Mouse (Mus musculus): ENCODE results near the gene Fitm2.
"Not testable (repeated sequence)": the region's sequence is repeated elsewhere in the genome, so short reads cannot be mapped to it uniquely, and the experiment has no call there.

Fitm2 gene

DNA sequence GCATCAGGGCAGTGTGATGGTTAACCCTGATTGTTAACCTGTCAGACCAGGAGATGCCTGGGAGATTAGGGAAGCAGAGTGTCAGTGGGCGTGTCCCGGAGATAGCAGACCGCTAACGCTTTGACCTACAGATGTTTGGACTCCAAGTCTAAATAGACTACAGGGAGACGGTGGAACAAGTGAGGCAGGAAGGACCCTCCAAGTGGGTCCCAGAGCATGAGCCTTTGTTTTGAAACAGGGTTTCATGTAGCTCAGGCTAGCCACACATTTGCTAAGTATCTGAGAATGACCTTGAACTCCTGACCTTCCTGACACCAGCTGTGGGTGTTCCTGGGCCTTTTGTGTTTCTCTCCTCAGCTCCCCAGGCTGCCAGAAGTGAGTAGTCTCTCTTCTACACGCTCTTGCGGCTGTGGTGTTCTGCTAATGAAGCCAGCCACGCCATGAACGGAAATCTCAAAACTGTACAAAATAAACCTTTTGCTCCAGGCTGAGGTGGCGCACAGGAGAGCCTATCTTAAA, 9.1 kb downstream of the Fitm2 start:
- no peak for DNase-seq (ENCODE audit: low spot score in 2 of 2)

- no peak for DNase-seq (ENCODE audit: low spot score in 2 of 2)
Measured at GRCm38 (mm10) chr2:163462801-163463200, 9.6 kb downstream of the Fitm2 start.

DNA sequence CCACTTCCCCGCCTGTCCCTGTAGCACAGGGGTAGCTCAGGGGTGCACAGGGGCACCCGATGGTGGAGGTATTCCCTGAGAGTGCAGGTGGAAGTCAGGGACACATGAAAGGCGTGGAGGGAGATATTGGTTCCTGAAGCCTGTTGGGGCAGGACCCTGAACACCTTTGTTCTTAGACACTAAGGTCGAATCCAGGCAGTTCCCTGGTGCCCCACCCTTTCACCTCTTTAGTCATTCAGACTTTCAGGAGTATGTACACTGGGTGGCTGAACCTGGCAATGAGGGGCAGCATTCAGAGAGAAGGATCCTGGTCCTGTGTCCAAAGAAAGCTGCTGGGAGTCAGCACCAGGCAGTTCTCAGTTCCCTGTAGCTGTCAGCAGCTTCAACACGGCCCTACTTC, 10.0 kb downstream of the Fitm2 start:
- DNase-seq (ENCODE audit: low spot score in 2 of 2) = no peak

DNA sequence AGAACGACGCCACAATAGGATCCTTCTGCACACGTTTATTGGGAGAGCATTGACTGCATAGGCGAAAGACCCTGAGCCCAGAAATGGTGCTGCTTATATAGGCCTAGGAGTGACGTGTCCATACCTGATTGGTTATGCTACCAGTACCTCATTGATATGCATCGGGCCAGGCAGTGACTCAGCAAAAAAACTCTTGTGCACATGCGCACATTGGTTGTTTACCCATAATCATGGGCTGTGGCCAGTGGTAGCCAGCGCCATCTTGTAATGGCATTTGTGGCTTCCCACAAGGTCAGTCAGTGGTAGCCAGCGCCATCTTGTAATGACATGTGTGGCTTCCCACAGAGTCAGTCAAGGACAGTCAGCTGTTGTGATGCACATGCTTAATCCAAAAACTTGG, 11.1 kb downstream of the Fitm2 start:
- not testable (repeated sequence) for DNase-seq (ENCODE audit: low spot score in 2 of 2)

DNA sequence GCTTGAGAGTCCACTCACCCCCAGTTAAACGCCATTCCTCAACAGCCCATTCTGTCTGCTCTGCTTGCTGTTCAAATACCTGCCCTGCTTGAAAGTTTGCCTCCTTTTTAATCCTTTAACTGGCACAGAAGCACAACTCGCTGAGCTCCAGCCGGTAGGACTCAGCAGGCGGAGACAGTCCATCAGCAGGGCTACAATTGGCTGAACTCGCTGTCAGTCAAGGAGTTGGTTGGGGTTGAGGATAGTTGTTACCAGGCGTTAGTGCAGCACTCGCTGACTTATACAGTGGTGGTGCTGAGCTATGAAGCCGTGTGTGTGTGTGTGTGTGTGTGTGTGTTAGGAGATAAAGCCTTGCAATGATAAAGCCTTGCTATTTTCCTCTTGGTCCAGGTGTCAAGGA, 11.8 kb downstream of the Fitm2 start:
- no peak for DNase-seq (ENCODE audit: low spot score in 2 of 2)

- no peak for DNase-seq (ENCODE audit: low spot score in 2 of 2)
Measured at GRCm38 (mm10) chr2:163459380-163459779, 13.0 kb downstream of the Fitm2 start.

- DNase-seq (ENCODE audit: low spot score in 2 of 2) = no peak
Measured at GRCm38 (mm10) chr2:163458539-163459265, 13.7 kb downstream of the Fitm2 start.

DNA sequence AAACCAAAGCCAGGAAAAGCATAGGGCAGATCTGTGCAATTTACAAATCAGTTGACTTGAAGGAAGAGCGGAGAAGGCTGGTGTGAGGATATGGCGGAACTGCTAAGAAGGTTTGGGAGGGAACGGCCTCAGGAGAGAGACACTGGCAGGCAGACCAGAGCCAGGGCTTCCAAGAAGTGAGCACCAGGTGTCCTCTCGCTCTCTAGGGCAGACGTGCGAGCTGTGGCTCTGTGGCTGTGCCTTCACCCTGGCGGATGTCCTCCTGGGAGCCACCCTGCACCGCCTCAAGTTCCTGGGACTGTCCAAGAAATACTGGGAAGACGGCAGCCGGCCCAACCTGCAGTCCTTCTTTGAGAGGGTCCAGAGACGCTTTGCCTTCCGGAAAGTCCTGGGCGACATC, 19.1 kb downstream of the Fitm2 start:
- no peak for DNase-seq (ENCODE audit: low spot score in 2 of 2)

GRCm38 (mm10) chr2:163452738-163453137, 19.7 kb downstream of the Fitm2 start:
- no peak for DNase-seq (ENCODE audit: low spot score in 2 of 2)

DNA sequence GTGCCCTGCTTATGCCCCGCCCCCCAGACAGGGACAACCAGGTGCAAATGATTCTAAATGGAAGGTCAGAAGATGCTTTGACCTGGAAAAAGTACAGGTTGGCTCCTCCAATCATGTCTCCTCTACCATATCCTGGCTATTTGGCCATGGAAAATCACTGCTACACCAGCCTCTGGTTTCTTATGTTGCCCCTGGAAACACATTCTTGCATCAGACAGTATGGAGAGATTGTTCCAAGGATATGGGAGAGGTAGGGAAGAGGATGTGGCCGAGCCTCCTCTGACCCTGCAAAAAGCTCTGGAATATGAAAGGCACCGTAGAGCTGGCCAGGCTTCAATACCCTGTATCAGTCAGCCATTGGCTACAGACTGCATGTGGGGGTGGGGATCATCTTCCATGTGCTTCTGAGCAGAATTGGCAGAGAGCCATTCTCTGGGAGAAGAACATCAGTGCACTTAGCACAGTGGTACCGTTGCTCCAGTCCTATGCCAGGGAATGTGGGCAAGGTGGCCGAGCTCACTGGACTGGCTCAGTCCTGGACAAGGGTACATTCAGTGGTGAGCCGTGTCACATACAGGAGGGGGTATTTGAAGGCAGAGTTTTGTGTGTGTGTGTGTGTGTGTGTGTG, 21.6 kb downstream of the Fitm2 start:
- DNase-seq (ENCODE audit: low spot score in 2 of 2) = peak in 1 of 2 experiments; percentile 33

DNA sequence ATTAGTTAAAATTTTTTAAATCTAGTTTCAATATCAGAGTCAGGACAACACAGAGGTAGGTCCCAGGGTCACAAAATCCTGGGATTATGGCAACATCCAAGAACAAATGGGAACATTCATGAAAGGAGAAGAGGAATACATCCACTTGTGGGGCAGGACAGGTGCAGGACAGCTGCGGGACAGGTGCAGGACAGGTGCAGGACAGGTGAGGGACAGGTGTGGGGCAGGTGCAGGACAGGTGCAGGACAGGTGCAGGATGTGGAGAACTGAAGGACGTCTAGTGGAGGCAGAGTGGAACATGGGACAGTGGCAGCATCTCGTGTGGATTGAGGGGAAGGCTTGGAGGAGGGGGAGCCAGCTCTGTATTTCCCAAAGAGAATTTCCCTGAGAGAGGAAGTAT, 23.2 kb downstream of the Fitm2 start:
- no peak for DNase-seq (ENCODE audit: low spot score in 2 of 2)

DNA sequence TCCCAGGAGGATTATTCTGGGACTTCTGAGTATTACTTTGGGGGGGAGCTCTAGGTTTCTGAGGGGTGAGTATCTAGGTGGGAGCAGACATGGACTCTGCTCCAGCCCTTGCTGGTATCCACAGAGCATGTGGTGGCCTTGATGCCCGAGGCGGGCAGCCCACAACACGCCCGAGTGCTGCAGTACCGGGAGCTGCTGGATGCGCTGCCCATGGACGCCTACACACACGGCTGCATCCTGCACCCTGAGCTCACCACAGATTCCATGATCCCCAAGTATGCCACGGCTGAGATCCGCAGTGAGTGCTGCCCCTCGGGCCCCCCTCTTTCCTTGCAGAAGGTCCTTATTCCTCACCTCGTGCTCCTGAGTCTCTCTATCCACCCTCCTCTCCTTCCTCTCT, 25.1 kb downstream of the Fitm2 start:
- no peak for DNase-seq (ENCODE audit: low spot score in 2 of 2)

DNA sequence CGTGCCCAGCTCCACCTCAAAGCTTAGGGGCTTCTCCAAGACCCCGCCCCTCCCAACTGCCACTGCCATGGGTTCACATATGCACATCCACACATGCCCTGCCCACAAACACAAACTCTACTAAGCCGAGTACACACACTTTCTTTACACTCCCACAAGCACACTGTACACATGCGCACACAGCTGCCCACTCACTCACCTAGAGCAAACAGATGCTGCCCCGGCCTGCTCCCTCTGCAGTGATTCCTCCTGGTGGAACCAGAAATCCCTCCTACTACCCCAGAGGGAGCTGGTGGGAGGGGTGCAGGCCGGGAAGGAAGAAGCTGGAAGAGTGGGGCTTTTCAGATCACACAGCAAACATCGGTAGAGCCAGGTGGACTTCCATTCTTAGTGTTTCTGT, 28.4 kb downstream of the Fitm2 start:
- no peak for DNase-seq (ENCODE audit: low spot score in 2 of 2)

- DNase-seq (ENCODE audit: low spot score in 2 of 2) = no peak
Measured at GRCm38 (mm10) chr2:163443543-163443942, 28.9 kb downstream of the Fitm2 start.

GRCm38 (mm10) chr2:163439488-163439887, 32.9 kb downstream of the Fitm2 start:
- DNase-seq (ENCODE audit: low spot score in 2 of 2) = no peak

DNA sequence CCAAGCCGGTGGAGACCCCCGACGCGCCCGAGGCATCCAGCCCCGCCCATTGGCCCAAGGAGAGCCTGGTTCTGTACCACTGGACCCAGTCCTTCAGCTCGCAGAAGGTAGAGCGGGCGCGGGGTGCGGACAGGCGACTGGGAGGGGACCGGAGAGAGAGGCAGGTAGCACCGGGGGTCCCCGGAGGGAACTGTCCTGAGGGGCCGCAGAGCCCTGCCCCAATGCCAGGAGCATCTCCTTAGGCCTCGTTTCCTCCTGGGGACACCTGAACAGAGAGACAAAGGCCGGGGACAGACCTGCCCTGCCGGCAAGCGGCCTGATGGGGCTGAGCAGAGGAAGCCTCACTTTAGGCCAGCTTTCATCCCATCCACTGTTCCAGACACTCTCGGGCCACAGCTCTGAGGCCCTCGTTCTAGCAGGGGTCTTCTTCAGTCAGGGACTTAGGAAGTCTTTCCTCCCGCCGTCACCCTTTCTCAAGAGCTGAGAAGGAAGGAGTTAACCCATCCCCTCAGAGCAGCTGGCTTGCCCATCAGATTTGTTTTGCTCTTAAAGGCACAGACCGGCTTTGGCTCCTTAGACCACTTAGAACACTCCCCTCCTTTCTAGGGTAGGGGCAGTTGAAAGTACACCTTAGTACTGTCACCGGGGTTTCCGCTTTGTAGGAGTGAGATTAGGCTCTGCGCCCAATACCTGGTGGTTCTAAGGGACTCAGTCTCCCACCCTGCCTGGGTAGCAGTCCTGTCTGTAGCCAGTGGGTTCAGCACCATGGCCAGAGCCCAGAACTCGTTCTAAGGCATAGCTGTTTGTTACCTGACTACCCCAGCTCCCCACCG, 33.6 kb downstream of the Fitm2 start:
- DNase-seq (ENCODE audit: low spot score in 2 of 2) = no peak

- peak; percentile 57 to 75 for DNase-seq (ENCODE audit: low spot score in 2 of 2)
Measured at GRCm38 (mm10) chr2:163438246-163438618, 34.2 kb downstream of the Fitm2 start, which contains the start of gene Gdap1l1. TSS of gene Gdap1l1 (plus strand) at chr2:163438476.

DNA sequence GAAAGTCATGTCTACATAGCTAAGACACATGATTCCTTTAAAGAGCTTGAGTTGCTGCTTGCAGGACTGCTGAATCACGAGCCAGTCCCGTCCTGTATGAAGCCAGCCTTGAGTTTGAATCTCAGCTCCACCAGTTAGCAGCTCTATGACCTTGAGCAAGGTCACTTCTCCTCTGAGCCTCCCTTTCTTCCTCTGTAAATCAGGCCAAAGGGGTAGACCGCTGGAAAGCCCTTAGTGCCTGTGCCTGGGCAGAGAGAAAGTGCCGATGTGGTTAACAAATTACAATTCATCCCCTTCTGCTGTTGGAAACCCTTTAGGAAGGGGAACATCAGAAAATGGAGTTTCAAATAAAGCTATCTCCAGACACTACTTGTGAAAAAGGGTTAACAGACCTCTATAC, 34.6 kb downstream of the Fitm2 start:
- DNase-seq (ENCODE audit: low spot score in 2 of 2) = no peak

DNA sequence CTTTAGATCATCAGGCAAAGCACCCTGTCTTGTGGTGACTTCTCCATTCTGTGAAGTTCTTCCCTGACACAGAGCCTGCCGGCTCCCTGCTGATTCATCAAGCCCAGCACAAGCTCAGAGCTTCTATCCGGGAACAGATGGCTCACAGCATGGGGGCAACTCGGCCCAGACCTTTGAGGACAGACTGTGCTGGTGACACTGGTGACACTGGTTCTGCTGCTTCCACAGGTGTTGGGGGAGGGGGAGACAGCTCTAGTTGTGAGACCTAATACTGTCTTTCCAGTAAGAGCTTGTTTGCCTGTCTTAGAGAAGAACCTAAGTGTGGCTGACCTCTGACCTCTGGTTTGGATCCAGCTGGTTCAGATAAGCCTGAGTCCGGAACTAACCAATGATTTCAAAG, 38.5 kb downstream of the Fitm2 start:
- DNase-seq (ENCODE audit: low spot score in 2 of 2) = no peak

DNA sequence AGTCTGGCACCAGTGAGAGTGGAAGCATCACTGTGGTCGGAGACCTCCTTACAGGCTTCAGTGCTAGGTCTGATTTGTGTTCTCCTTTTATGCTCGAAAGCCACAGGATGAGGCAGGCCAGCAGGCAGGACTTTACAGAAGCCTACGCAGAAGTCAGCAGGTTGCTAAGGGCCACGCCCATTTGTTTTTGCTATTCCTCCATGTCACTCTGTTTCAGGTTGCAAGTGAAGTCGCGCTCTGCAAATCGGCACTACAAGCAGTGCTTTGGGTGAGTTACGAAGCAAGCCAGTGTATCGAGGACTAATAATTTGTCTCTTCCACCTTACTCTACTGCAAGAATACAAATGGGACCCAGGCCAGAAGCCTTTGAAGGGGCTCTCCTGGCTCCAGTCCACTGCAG, 41.1 kb downstream of the Fitm2 start:
- no peak for DNase-seq (ENCODE audit: low spot score in 2 of 2)

GRCm38 (mm10) chr2:163428346-163429011, 44.0 kb downstream of the Fitm2 start:
- no peak for DNase-seq (ENCODE audit: low spot score in 2 of 2)

DNA sequence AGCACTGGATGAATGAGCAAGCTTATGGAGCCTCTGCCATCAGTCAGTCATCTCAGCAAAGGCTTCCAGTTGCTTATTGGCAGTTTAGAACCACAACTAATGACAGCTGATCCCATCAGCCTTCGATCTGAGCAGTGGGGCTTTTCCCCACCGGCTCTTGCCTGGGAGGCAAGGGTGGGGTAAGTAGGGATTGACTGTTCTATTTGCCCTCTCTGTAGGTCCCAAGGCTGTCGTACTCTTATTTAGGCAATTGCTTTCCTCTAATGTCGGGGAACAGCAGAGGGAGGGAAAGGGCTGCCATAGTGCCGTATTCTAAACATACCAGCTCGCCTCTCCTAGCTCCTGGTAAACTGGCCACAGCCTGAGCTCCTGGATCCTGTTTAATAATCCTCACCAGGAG, 47.8 kb downstream of the Fitm2 start, which contains the start of gene Oser1:
TSS of gene Oser1 (minus strand) at position 101 of the 400 bp plus-strand sequence.
- no peak for DNase-seq (ENCODE audit: low spot score in 2 of 2)

Data from frontal cortex, postnatal 14 days (tissue).